Mouse (Mus musculus) embryonic facial prominence, embryonic 15.5 days (tissue): ENCODE results near the gene Syngr3. TPM values are rescaled to one million over a fixed set of nuclear protein-coding genes. Genes with fewer than 3 reads are reported as not detected.

Source experiments
- ATAC-seq: fragments of 200-750 bp; cut with Nextera tagmentation; 2 replicates; pipeline ENCODE4 v1.8.0; 2017; ENCODE audit warnings: low read depth, moderate TSS enrichment; ENCODE audit not compliant: insufficient number of reproducible peaks, low FRiP score, low TSS enrichment
- H3K27ac ChIP-seq: fragments of 300-500 bp; sonication (generic); replicated peaks from 2 replicates; pipeline ENCODE4 v1.5.1; 2015; ENCODE audit warnings: mild to moderate bottlenecking, inconsistent platforms
- H3K27me3 ChIP-seq: fragments of 300-500 bp; sonication (generic); 2 replicates; pipeline ENCODE4 v1.6.1; 2015; ENCODE audit warnings: inconsistent platforms
- H3K36me3 ChIP-seq: fragments of 300-500 bp; sonication (generic); 2 replicates; pipeline ENCODE4 v1.6.1; 2015; ENCODE audit warnings: mild to moderate bottlenecking, inconsistent platforms
- H3K4me1 ChIP-seq: fragments of 300-500 bp; sonication (generic); 2 replicates; pipeline ENCODE4 v1.6.1; 2015; ENCODE audit warnings: inconsistent platforms
- H3K4me2 ChIP-seq: fragments of 300-500 bp; sonication (generic); replicated peaks from 2 replicates; pipeline ENCODE4 v1.6.1; 2015; ENCODE audit warnings: mild to moderate bottlenecking, inconsistent platforms
- H3K4me3 ChIP-seq: fragments of 300-500 bp; sonication (generic); replicated peaks from 2 replicates; pipeline ENCODE4 v1.5.1; 2015; ENCODE audit warnings: mild to moderate bottlenecking, inconsistent platforms
- H3K9ac ChIP-seq: fragments of 300-500 bp; sonication (generic); 2 replicates; pipeline ENCODE4 v1.6.1; 2015; ENCODE audit warnings: inconsistent platforms
- H3K9me3 ChIP-seq: fragments of 300-500 bp; sonication (generic); replicated peaks from 2 replicates; pipeline ENCODE4 v1.6.1; 2016; ENCODE audit warnings: inconsistent platforms
- WGBS: fragments of 180-500 bp; shearing (Covaris S2); methylation state at CpG from one replicate; pipeline ENCODE4 v1.1.7; 2015; 5-methylcytosine and 5-hydroxymethylcytosine counted together
- polyA plus RNA-seq: library from polyadenylated mRNA; unstranded; fragments of >200 nt; fragmentation: Nextera tagmentation; extraction: Ambion mirVana; gene quantifications from 2 replicates; pipeline ENCODE4 v1.2.1, GENCODE M21; 2015

Syngr3 gene
- 2.0 and 2.9 TPM in 2 replicates for polyA plus RNA-seq

DNA sequence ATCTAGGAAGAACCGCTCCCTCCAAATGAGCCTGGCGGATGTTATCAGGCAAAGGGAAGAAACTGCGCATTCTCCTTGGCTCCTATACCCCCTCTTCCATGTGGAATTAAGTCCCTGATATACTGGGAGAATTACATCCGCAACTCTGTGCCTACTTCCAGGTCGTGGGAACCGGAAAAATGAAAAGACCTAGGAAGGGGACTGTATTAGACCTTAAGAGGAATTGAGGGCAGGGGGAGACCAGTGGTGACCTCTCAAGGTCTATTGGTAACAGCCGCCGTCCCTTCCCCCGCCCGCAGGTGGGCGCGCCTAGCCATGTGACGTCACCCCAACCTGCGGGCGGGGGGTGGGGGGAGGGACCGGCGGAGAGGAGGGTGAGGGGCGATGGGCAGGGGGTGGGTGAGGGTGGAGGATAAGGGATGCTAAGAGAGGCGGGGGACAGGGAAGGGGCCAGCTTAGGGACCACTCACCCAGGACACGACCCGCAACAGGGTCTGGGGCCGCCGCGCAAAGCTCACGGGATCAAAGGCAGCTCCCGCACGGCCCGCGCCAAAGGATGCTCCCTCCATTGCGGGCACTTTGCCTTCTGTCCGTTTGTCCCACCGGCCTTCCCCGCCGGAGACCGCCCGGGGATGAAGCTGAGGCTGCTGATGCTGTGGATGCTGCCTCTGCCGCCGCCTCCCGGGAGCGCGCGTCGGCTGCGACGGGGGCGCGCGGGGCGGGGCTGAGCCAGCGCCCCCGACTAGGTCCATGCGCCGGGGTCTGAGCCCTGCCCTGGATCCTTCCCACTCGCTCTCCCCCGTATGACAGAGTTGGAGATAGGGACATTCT is at the start of gene Syngr3:
TSS of gene Syngr3 (minus strand) at position 705 of the 831 bp plus-strand sequence.
- peak; percentile 27; the same call in 1 of the 2 replicates for ATAC-seq
- peak within 1 kb of the TSS; percentile 93 for H3K4me2 ChIP-seq
- peak within 1 kb of the TSS; percentile 55 for H3K4me3 ChIP-seq
- peaks cover 22% of the 10 kb centered on the region for H3K4me1 ChIP-seq
- peaks cover 46% of the 10 kb centered on the region for H3K27me3 ChIP-seq
- H3K9ac ChIP-seq, result peak within 1 kb of the TSS; percentile 42
- peaks cover 10% of the 10 kb centered on the region for H3K36me3 ChIP-seq
- WGBS, result under 1% methylated on average over 50 of the region's 55 CpGs
- H3K9me3 ChIP-seq, result no peaks in the 10 kb centered on the region
- no peak within 1 kb of the TSS for H3K27ac ChIP-seq

- 88% methylated on average over 4 of the region's 4 CpGs for WGBS
- no peak overlapping the region for H3K9ac ChIP-seq
- H3K4me3 ChIP-seq, result no peak overlapping the region
- no peak overlapping the region for H3K4me2 ChIP-seq
- H3K27ac ChIP-seq, result no peak overlapping the region
- no peaks in the 10 kb centered on the region for H3K27me3 ChIP-seq
- no peak for ATAC-seq
- H3K4me1 ChIP-seq, result peaks cover 15% of the 10 kb centered on the region
- H3K36me3 ChIP-seq, result peaks cover 23% of the 10 kb centered on the region; the same call in 1 of the 2 replicates
- H3K9me3 ChIP-seq, result no peaks in the 10 kb centered on the region
Observed at GRCm38 (mm10) chr17:24738238-24738637, 48.5 kb upstream of the Syngr3 start.

- no peaks in the 10 kb centered on the region for H3K27me3 ChIP-seq
- peak overlapping the region; percentile 70; the same call in 1 of the 2 replicates for H3K27ac ChIP-seq
- whole genome bisulfite sequencing, result 23% methylated on average over 8 of the region's 8 CpGs
Observed at GRCm38 (mm10) chr17:24737135-24737810, 47.5 kb upstream of the Syngr3 start.

GRCm38 (mm10) chr17:24736330-24737051 is 46.7 kb upstream of the Syngr3 start, which contains the start of gene Msrb1:
Gene Msrb1, plus strand, starts transcription at chr17:24736642.
- under 1% methylated on average over 29 of the region's 29 CpGs for WGBS
- Histone ChIP-seq H3K4me3 (peak within 1 kb of the TSS; percentile 65), H3K36me3 (peaks cover 16% of the 10 kb centered on the region; the same call in 1 of the 2 replicates), H3K27me3 (0 out of 2 replicates have a peak, but pooled peaks cover 4% of the 10 kb centered on the region), H3K9me3 (no peaks in the 10 kb centered on the region), H3K27ac (peak within 1 kb of the TSS; percentile 70), H3K4me1 (peaks cover 15% of the 10 kb centered on the region), H3K9ac (peak within 1 kb of the TSS; percentile 55), H3K4me2 (peak within 1 kb of the TSS; percentile 88)
- peak; percentile 96 for ATAC-seq

More at GRCm38 (mm10) chr17:24737135-24737810, 47.5 kb upstream of the Syngr3 start:
- H3K4me1 ChIP-seq, result peaks cover 15% of the 10 kb centered on the region
- peak overlapping the region; percentile 55; the same call in 1 of the 2 replicates for H3K9ac ChIP-seq
- peak overlapping the region; percentile 88 for H3K4me2 ChIP-seq
- H3K36me3 ChIP-seq, result peaks cover 17% of the 10 kb centered on the region; the same call in 1 of the 2 replicates
- no peaks in the 10 kb centered on the region for H3K9me3 ChIP-seq
- H3K4me3 ChIP-seq, result peak overlapping the region; percentile 65
- ATAC-seq, result no peak

GRCm38 (mm10) chr17:24735446-24735845 is 45.7 kb upstream of the Syngr3 start:
- no peak for ATAC-seq
- H3K27me3 ChIP-seq, result 0 out of 2 replicates have a peak, but pooled peaks cover 4% of the 10 kb centered on the region
- H3K9ac ChIP-seq, result no peak overlapping the region
- H3K9me3 ChIP-seq, result no peaks in the 10 kb centered on the region
- peak overlapping the region; percentile 88; the same call in 1 of the 2 replicates for H3K4me2 ChIP-seq
- H3K4me1 ChIP-seq, result peaks cover 15% of the 10 kb centered on the region
- H3K27ac ChIP-seq, result no peak overlapping the region
- H3K4me3 ChIP-seq, result no peak overlapping the region
- 86% methylated on average over 7 of the region's 7 CpGs for WGBS
- H3K36me3 ChIP-seq, result peaks cover 9% of the 10 kb centered on the region; the same call in 1 of the 2 replicates

- Histone ChIP-seq H3K36me3 (0 out of 2 replicates have a peak, but pooled peaks cover under 1% of the 10 kb centered on the region), H3K4me2 (no peak overlapping the region), H3K9ac (no peak overlapping the region), H3K27ac (no peak overlapping the region), H3K27me3 (0 out of 2 replicates have a peak, but pooled peaks cover 4% of the 10 kb centered on the region), H3K9me3 (no peaks in the 10 kb centered on the region), H3K4me3 (no peak overlapping the region), H3K4me1 (peaks cover 15% of the 10 kb centered on the region)
- ATAC-seq, result no peak
- WGBS, result 83% methylated on average over 1 of the region's 1 CpGs
Observed at GRCm38 (mm10) chr17:24734513-24734912, 44.8 kb upstream of the Syngr3 start.

GRCm38 (mm10) chr17:24733434-24734050 is 43.8 kb upstream of the Syngr3 start:
- Histone ChIP-seq H3K9ac (no peak overlapping the region), H3K36me3 (no peaks in the 10 kb centered on the region), H3K4me1 (peaks cover 15% of the 10 kb centered on the region), H3K27ac (no peak overlapping the region), H3K27me3 (0 out of 2 replicates have a peak, but pooled peaks cover 4% of the 10 kb centered on the region), H3K4me2 (no peak overlapping the region), H3K4me3 (no peak overlapping the region), H3K9me3 (no peaks in the 10 kb centered on the region)
- no peak for ATAC-seq
- WGBS, result 87% methylated on average over 21 of the region's 21 CpGs

GRCm38 (mm10) chr17:24732233-24732935 is 42.6 kb upstream of the Syngr3 start:
- no peak overlapping the region for H3K9ac ChIP-seq
- H3K9me3 ChIP-seq, result no peaks in the 10 kb centered on the region
- no peak overlapping the region for H3K4me3 ChIP-seq
- WGBS, result 81% methylated on average over 12 of the region's 12 CpGs
- H3K4me1 ChIP-seq, result peaks cover 10% of the 10 kb centered on the region
- no peaks in the 10 kb centered on the region for H3K36me3 ChIP-seq
- H3K27me3 ChIP-seq, result 0 out of 2 replicates have a peak, but pooled peaks cover 4% of the 10 kb centered on the region
- no peak overlapping the region for H3K27ac ChIP-seq
- no peak overlapping the region for H3K4me2 ChIP-seq
- no peak for ATAC-seq

DNA sequence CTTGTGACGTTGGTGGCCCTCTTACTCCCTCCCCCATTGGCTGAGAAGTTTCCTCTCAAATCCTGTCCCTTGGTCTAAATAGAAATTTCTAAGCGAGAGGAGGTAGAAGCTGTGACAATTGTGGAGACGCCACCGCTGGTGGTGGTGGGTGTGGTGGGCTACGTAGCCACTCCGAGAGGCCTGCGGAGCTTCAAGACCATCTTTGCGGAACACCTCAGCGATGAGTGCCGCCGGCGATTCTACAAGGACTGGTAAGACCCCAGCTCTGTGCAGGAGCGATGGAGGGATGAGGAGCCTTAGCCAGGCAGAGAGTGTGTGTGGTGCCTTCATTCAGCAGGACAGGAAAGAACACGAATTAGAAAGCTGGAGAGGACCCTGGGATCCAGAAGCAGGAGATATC is 41.0 kb upstream of the Syngr3 start:
- H3K27ac ChIP-seq, result no peak overlapping the region
- no peak for ATAC-seq
- 84% methylated on average over 14 of the region's 14 CpGs for WGBS

DNA sequence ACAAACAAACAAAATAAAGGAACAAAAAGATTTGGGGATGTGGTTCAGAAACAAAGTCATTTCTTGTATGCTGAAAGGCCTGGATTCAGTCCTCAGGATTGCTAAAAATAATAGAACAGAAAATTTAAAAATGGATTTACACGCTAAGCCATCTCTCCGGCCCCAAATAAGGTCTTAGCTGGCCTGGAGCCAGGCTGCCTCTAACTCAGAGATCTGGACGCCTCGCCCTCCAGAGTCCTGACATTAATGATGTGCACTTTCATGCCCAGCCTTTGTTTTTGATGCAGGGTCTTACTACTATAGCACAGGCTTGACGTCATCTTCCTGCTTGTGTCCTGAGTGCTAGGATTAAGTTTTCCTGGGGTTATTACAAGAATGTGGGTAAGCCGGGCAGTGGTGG is 39.3 kb upstream of the Syngr3 start:
- Histone ChIP-seq H3K4me1 (no peaks in the 10 kb centered on the region), H3K9me3 (no peaks in the 10 kb centered on the region), H3K27me3 (0 out of 2 replicates have a peak, but pooled peaks cover 4% of the 10 kb centered on the region), H3K9ac (no peak overlapping the region), H3K27ac (no peak overlapping the region), H3K4me3 (no peak overlapping the region), H3K4me2 (no peak overlapping the region), H3K36me3 (no peaks in the 10 kb centered on the region)
- WGBS, result 67% methylated on average over 6 of the region's 6 CpGs
- ATAC-seq, result no peak

More for the DNA sequence above, 41.0 kb upstream of the Syngr3 start:
- H3K4me2 ChIP-seq, result no peak overlapping the region
- no peak overlapping the region for H3K4me3 ChIP-seq
- no peaks in the 10 kb centered on the region for H3K9me3 ChIP-seq
- 0 out of 2 replicates have a peak, but pooled peaks cover 4% of the 10 kb centered on the region for H3K27me3 ChIP-seq
- peaks cover 1% of the 10 kb centered on the region; the same call in 1 of the 2 replicates for H3K4me1 ChIP-seq
- H3K36me3 ChIP-seq, result no peaks in the 10 kb centered on the region
- H3K9ac ChIP-seq, result no peak overlapping the region
